Mouse (Mus musculus) kidney, embryonic 16.5 days (tissue): ENCODE results near the gene Cactin. TPM values are rescaled to one million over a fixed set of nuclear protein-coding genes. Genes with fewer than 3 reads are reported as not detected.
A peak's percentile ranks its signal among the peaks of the same experiment; 100 is the strongest.

Experiments
- ATAC-seq: fragments of 200-750 bp; cut with Nextera tagmentation; 2 replicates; pipeline ENCODE4 v1.8.0; 2017; ENCODE audit warnings: moderate TSS enrichment; ENCODE audit not compliant: low FRiP score, low TSS enrichment
- H3K27ac ChIP-seq: fragments of 300-500 bp; sonication (generic); 2 replicates; pipeline ENCODE4 v1.5.1; 2014; ENCODE audit warnings: low read length
- H3K27me3 ChIP-seq: fragments of 300-500 bp; sonication (generic); 2 replicates; pipeline ENCODE4 v1.6.1; 2014; ENCODE audit warnings: low read length, control low read depth, mixed read lengths; ENCODE audit not compliant: insufficient read depth
- H3K36me3 ChIP-seq: fragments of 300-500 bp; sonication (generic); 2 replicates; pipeline ENCODE4 v1.6.1; 2014; ENCODE audit warnings: low read length, control low read depth, mixed read lengths; ENCODE audit not compliant: insufficient read depth
- H3K4me1 ChIP-seq: fragments of 300-500 bp; sonication (generic); 2 replicates; pipeline ENCODE4 v1.6.1; 2014; ENCODE audit warnings: low read length, control low read depth, mixed read lengths; ENCODE audit not compliant: insufficient read depth
- H3K4me2 ChIP-seq: fragments of 300-500 bp; sonication (generic); replicated peaks from 2 replicates; pipeline ENCODE4 v1.6.1; 2014; ENCODE audit warnings: low read depth, low read length
- H3K4me3 ChIP-seq: fragments of 300-500 bp; sonication (generic); 2 replicates; pipeline ENCODE4 v1.5.1; 2014; ENCODE audit warnings: mild to moderate bottlenecking, low read length
- H3K9ac ChIP-seq: fragments of 300-500 bp; sonication (generic); replicated peaks from 2 replicates; pipeline ENCODE4 v1.6.1; 2014; ENCODE audit warnings: low read length
- H3K9me3 ChIP-seq: fragments of 300-500 bp; sonication (generic); 2 replicates; pipeline ENCODE4 v1.6.1; 2016; ENCODE audit warnings: low read length, control low read depth
- WGBS: fragments of 180-500 bp; shearing (Covaris S2); extraction: QIAGEN DNeasy Blood & Tissue Kit; methylation state at CpG from one replicate; pipeline ENCODE4 v1.1.7; 2014; 5-methylcytosine and 5-hydroxymethylcytosine counted together
- polyA plus RNA-seq: library from polyadenylated mRNA; unstranded; fragments of >200 nt; fragmentation: Nextera tagmentation; extraction: Ambion mirVana; gene quantifications from 2 replicates; pipeline ENCODE4 v1.2.1, GENCODE M21; 2015

Cactin gene
- polyA plus RNA-seq, 1 experiment from 2014 or later, result 43.2 TPM

DNA sequence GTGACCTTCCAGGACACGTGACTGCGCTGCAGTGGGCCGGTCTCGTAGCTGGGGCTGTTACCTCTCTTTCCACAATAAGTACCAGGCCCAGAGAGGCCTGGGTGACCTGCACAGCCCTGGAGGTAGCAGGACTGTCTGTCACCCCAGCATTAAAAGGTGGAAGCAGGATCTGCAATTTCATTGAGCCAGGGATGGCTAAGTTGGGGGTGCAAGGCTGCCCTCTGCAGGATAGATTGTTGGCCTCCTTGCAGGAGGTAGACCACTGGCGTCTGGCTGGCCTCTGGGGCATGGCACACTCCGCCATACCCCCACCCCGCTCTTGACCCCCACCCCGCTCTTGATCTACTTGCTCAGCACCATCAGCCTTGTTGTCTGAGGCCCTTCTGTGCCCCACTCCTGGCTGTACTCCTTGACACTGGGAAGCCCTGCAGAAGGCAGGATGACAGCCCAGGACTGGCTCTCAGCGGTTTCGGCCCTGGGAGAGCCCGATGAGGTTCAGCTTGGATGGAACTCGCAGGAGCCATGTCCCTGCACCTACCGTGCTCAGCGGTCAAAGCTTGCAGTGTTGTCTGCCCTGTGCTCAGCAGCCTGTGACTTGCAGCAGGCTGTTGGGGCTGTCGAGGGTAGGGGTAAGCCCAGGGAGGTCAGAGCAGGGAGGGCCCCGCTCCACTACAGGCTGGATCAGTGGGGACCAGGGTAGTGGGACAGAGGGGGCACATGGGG, 4.4 kb upstream of the Cactin start:
- WGBS, result 34% methylated on average over 16 of the region's 16 CpGs
- H3K36me3 ChIP-seq, result peaks cover 43% of the 10 kb centered on the region
- H3K4me1 ChIP-seq, result peaks cover 44% of the 10 kb centered on the region
- H3K4me3 ChIP-seq, result peak overlapping the region; percentile 42
- peak overlapping the region; percentile 67 for H3K9ac ChIP-seq
- peak overlapping the region; percentile 67 for H3K4me2 ChIP-seq
- no peaks in the 10 kb centered on the region for H3K27me3 ChIP-seq
- no peaks in the 10 kb centered on the region for H3K9me3 ChIP-seq
- H3K27ac ChIP-seq, result peak overlapping the region; percentile 81
- ATAC-seq, result 0 out of 2 replicates have a peak, but pooled peaks have one; percentile 1

- peak overlapping the region; percentile 67 for H3K9ac ChIP-seq
- peak; percentile 21 for ATAC-seq
- peaks cover 37% of the 10 kb centered on the region for H3K36me3 ChIP-seq
- H3K4me2 ChIP-seq, result peak overlapping the region; percentile 67
- H3K27me3 ChIP-seq, result no peaks in the 10 kb centered on the region
- H3K4me3 ChIP-seq, result peak overlapping the region; percentile 42
- no peaks in the 10 kb centered on the region for H3K9me3 ChIP-seq
- 16% methylated on average over 17 of the region's 20 CpGs for WGBS
- H3K27ac ChIP-seq, result peak overlapping the region; percentile 81
- H3K4me1 ChIP-seq, result peaks cover 47% of the 10 kb centered on the region
These were observed 3.6 kb upstream of the Cactin start for GRCm38 (mm10) chr10:81317273-81317672.

DNA sequence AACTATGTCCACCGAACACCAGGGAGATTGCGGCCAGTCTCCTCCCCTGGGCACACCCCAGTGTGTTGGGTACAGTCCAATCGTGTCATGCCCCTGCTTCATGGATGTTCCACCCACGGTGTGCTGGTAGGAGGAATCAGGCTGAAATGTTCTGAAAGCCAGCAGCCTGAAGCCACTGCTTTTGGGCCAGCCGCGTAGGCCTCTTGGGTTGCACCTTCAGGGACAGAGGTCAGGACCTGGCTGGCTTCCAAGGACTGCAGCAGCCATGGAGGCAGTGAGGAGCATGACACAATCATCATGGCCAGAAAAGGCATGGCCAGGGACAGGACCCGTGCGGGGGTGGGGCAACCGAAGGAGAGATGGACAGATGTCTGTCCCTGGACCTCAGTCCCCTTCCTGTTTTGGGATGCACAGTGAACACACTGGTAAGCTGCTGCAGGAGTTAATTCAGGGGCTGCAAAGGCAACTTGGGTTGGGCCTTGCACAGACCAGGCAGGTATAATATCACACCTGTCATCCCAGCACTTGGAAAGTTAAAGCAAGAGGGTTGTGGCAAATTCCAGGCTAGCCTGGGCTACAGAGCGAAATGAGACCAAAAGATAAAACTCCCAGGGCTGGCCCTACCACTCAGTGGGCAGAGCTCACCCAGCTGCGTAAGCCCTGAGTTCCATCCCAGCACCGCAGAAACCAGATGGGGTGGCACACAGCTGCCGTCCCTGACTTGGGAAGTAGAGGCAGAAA, 2.1 kb upstream of the Cactin start:
- peaks cover 38% of the 10 kb centered on the region for H3K36me3 ChIP-seq
- H3K9ac ChIP-seq, result peak overlapping the region; percentile 74; the same call in 1 of the 2 replicates
- H3K27ac ChIP-seq, result peak overlapping the region; percentile 95
- no peak overlapping the region for H3K4me3 ChIP-seq
- H3K27me3 ChIP-seq, result no peaks in the 10 kb centered on the region
- whole genome bisulfite sequencing, result 88% methylated on average over 13 of the region's 13 CpGs
- H3K4me2 ChIP-seq, result peak overlapping the region; percentile 74; the same call in 1 of the 2 replicates
- no peak for ATAC-seq
- peaks cover 44% of the 10 kb centered on the region for H3K4me1 ChIP-seq
- no peaks in the 10 kb centered on the region for H3K9me3 ChIP-seq

DNA sequence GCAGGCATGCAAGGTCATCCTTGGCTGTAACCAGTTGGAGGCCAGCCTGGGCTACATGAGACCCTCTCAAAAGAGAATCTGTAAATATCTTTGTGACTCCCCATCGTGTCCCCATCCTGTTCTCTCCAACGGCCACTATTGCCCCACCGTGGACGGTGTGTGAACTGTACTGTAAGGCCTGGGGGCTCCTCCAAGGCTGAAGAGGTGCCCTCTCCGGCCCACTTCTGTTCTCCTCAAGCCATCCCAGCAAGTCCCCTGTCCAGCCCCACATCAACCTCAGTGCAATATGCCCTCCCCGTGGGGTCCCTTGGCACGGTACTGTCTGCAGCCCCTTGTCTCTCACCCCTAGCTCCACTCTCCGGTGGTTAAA, 1.6 kb upstream of the Cactin start:
- peak overlapping the region; percentile 91 for H3K4me3 ChIP-seq
- peak overlapping the region; percentile 74 for H3K4me2 ChIP-seq
- H3K27me3 ChIP-seq, result no peaks in the 10 kb centered on the region
- no peak for ATAC-seq
- peaks cover 44% of the 10 kb centered on the region for H3K4me1 ChIP-seq
- H3K9me3 ChIP-seq, result no peaks in the 10 kb centered on the region
- WGBS, result 24% methylated on average over 8 of the region's 8 CpGs
- H3K36me3 ChIP-seq, result peaks cover 38% of the 10 kb centered on the region
- peak overlapping the region; percentile 95 for H3K27ac ChIP-seq
- peak overlapping the region; percentile 74 for H3K9ac ChIP-seq

DNA sequence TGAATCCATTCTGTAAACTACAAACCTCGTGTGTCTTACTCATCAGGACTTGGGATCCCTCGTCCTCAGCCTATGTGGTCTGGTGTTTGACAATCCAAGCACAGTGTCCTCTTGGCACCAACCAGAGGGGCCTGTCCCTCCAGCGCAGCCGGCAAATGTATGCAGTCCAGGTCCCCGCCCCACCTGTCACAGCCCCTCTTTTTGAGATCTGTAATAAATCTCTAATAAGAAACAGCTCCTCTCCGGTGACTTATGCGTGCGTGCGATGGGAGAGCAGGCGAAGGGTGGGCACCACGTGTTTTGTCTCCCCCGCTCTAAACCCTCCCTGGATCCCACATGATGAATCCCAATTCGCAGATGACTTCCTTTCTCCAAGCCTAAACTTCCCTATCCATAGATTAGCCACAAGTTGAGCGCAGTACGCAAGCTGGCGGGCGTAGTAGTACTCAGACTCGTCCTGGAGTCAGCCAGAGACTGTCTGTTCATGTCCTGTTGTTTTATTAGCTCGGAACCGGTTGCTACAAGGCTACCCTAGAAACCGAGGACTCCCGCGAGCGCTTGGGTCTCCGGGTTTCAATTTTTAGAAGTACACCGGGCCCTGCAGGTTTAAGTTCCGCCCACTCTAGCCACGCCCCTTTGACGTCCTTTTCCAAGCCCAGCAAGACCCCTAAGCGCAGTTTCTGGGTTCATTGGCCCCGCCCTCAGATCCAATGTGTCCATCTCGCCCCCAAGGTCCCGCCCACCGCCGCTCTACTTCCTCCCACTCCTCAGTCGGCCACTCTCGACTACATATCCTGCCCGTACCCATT, 958 bp upstream of the Cactin start:
- H3K27me3 ChIP-seq, result no peaks in the 10 kb centered on the region
- peaks cover 42% of the 10 kb centered on the region for H3K36me3 ChIP-seq
- WGBS, result under 1% methylated on average over 38 of the region's 38 CpGs
- H3K4me1 ChIP-seq, result peaks cover 44% of the 10 kb centered on the region
- no peak; the same call in 1 of the 2 replicates for ATAC-seq
- peak overlapping the region; percentile 74 for H3K4me2 ChIP-seq
- H3K4me3 ChIP-seq, result peak overlapping the region; percentile 91
- peak overlapping the region; percentile 95 for H3K27ac ChIP-seq
- H3K9ac ChIP-seq, result peak overlapping the region; percentile 74
- no peaks in the 10 kb centered on the region for H3K9me3 ChIP-seq

GRCm38 (mm10) chr10:81321436-81321835, 533 bp downstream of the Cactin start:
- H3K27me3 ChIP-seq, result no peaks in the 10 kb centered on the region
- H3K4me1 ChIP-seq, result peaks cover 35% of the 10 kb centered on the region
- H3K9me3 ChIP-seq, result no peaks in the 10 kb centered on the region
- H3K9ac ChIP-seq, result peak overlapping the region; percentile 87
- H3K4me3 ChIP-seq, result peak overlapping the region; percentile 91
- no peak for ATAC-seq
- H3K27ac ChIP-seq, result peak overlapping the region; percentile 95
- 3% methylated on average over 20 of the region's 20 CpGs for WGBS
- H3K4me2 ChIP-seq, result peak overlapping the region; percentile 74
- peaks cover 47% of the 10 kb centered on the region for H3K36me3 ChIP-seq

DNA sequence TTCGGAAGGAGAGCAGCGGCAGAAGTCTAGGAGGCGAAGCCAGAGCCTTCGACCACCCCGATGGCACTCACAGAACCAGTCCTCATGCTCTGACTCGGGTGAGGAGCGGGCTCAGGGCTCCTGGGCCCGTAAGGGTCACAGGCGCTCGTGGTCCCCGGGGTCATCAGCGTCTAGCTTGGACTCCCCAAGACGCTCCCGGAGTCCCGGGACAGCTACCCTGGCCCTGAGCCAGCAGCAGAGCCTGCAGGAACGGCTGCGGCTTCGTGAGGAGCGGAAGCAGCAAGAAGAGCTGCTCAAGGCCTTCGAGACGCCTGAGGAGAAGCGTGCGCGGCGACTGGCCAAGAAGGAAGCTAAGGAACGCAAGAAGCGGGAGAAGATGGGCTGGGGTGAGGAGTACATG, 1.5 kb downstream of the Cactin start:
- no peak overlapping the region for H3K9ac ChIP-seq
- no peaks in the 10 kb centered on the region for H3K9me3 ChIP-seq
- no peak for ATAC-seq
- no peaks in the 10 kb centered on the region for H3K27me3 ChIP-seq
- H3K4me2 ChIP-seq, result peak overlapping the region; percentile 74; the same call in 1 of the 2 replicates
- peaks cover 25% of the 10 kb centered on the region for H3K4me1 ChIP-seq
- 93% methylated on average over 27 of the region's 27 CpGs for WGBS
- peaks cover 55% of the 10 kb centered on the region for H3K36me3 ChIP-seq
- peak overlapping the region; percentile 91 for H3K4me3 ChIP-seq
- H3K27ac ChIP-seq, result no peak overlapping the region

DNA sequence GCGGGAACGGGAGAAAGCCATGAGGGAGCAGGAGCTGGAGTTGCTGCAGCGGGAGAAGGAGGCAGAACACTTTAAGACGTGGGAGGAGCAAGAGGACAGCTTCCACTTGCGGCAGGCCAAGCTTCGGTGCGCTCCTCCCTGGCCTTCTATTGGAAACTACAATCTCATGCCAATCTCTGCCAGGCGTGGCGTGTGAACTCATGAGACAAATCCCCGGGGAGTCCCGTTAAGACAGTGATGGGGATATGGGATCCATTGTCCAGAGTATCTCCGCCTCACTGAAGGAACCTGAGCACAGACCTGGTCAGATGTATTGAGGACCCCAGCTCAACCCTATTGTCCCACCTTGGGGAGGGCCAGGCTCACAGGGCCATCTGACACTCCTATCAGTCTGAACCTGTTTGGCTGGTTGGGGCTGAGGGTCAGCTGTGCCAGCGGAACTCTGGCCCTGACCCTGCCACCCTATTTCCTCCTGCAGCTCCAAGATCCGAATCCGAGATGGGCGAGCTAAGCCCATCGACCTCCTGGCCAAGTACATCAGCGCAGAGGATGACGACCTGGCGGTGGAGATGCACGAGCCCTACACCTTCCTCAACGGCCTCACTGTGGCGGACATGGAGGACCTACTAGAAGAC, 2.4 kb downstream of the Cactin start:
- ATAC-seq, result no peak
- no peaks in the 10 kb centered on the region for H3K9me3 ChIP-seq
- WGBS, result 91% methylated on average over 23 of the region's 23 CpGs
- H3K4me1 ChIP-seq, result peaks cover 28% of the 10 kb centered on the region
- no peak overlapping the region for H3K4me2 ChIP-seq
- H3K27me3 ChIP-seq, result no peaks in the 10 kb centered on the region
- H3K27ac ChIP-seq, result no peak overlapping the region
- H3K4me3 ChIP-seq, result no peak overlapping the region
- peaks cover 52% of the 10 kb centered on the region for H3K36me3 ChIP-seq
- no peak overlapping the region for H3K9ac ChIP-seq

DNA sequence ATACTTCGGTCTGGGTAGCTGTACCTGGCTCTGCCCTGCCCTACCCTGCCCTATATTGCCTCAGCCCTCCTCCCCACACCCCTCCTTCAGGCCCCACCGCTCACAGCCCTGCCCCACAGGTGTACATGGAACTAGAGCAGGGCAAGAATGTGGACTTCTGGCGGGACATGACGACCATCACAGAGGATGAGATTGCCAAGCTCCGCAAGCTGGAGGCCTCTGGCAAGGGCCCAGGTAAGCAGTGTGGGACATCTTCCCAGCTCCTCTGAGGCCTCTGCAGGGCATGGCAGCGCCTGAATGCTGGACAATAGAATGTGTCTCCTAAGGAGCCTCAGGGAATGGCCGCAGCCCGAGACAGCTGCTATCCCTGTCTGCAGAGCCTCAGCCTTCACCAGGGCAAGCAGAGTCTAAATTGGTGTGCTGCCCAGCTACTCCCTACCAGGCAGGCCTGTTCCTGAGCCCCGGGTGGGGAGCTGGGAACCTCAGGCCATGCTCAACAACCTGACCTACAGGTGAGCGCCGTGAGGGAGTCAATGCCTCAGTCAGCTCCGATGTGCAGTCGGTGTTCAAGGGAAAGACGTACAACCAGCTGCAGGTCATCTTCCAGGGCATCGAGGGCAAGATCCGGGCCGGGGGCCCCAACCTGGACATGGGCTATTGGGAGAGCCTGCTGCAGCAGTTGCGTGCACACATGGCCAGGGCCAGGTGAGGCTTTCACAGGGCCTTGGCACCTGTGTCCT, 3.1 kb downstream of the Cactin start:
- Histone ChIP-seq H3K4me1 (peaks cover 32% of the 10 kb centered on the region), H3K4me2 (no peak overlapping the region), H3K27ac (no peak overlapping the region), H3K36me3 (peaks cover 51% of the 10 kb centered on the region), H3K9me3 (no peaks in the 10 kb centered on the region), H3K27me3 (no peaks in the 10 kb centered on the region), H3K4me3 (no peak overlapping the region), H3K9ac (no peak overlapping the region)
- 94% methylated on average over 18 of the region's 18 CpGs for WGBS
- no peak for ATAC-seq
